Mouse (Mus musculus) megakaryocyte, embryonic 14.5 days (primary cell): ENCODE measurements at regions not wholly inside any gene's neighbourhood (a gene's known extent, or its start where the extent isn't known, plus 50 kb on each side); places are given as distances from the start of the nearest gene placed in this dataset.

ENCODE experiments used
- FLI1 ChIP-seq: IDR thresholded peaks from 2 replicates; pipeline ENCODE4 v1.6.1; 2012; ENCODE audit warnings: low read length, inconsistent platforms, mixed read lengths
- GATA1 ChIP-seq: IDR thresholded peaks from 3 replicates; pipeline ENCODE4 v1.6.1; 2012; ENCODE audit warnings: mixed read lengths, low read length, inconsistent platforms, borderline replicate concordance

GRCm38 (mm10) chrX:10857089-10857488 is 142.3 kb downstream of the Mid1ip1 start:
- no peak for TF ChIP-seq GATA1
- no peak for TF ChIP-seq FLI1
